Mouse (Mus musculus): ENCODE data around the gene Svs3b. TPM values are rescaled to one million over a fixed set of nuclear protein-coding genes. Genes with fewer than 3 reads are reported as not detected.
"Not testable (repeated sequence)": the region's sequence is repeated elsewhere in the genome, so short reads cannot be mapped to it uniquely, and the experiment has no call there.

The Svs3b gene
- polyA plus RNA-seq (2012; fragmentation: generic; extraction: Trizol): not detected

- not testable (repeated sequence) for H3ac ChIP-seq (ENCODE audit: control insufficient read depth, insufficient read length); H3K4me2 ChIP-seq (ENCODE audit: low read depth); H3K4me3 ChIP-seq; H3K79me2 ChIP-seq (ENCODE audit: control insufficient read depth, insufficient read depth); H3K36me3 ChIP-seq (ENCODE audit: control insufficient read depth, insufficient read depth)
- peaks cover 11% of the 10 kb centered on the region for H3K27me3 ChIP-seq (ENCODE audit: control insufficient read depth, insufficient read depth, insufficient read length)
Observed at GRCm38 (mm10) chr2:164256540-164256939, at the start of gene Svs3b. Gene Svs3b (minus strand): TSS chr2:164256640.

DNA sequence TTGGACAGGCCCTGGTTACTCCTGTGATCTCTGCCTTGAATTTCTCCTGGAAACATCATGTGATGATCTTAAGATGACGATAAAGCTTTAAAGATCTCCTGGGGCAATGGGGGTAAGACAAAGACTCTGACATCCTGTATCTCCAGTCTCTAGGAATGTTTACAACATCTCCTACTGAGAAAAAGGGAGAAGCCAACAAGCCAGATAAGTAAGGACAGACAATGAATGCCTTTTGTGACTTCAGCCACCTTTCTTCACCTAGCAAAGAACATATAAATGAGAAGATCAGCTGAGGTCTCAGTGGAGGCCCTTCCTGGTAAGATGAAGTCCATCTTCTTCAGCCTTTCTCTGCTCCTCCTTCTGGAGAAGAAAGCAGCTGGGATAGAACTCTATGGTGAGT is 32.5 kb upstream of the Svs3b start, which contains the start of gene Svs3a:
Gene Svs3a, plus strand, starts transcription at position 301 of the 400 bp plus-strand sequence.
- H3K36me3 ChIP-seq (ENCODE audit: control insufficient read depth, insufficient read depth); H3K4me3 ChIP-seq; H3K4me2 ChIP-seq (ENCODE audit: low read depth); H3ac ChIP-seq (ENCODE audit: control insufficient read depth, insufficient read length); H3K79me2 ChIP-seq (ENCODE audit: control insufficient read depth, insufficient read depth): not testable (repeated sequence)
- peaks cover 23% of the 10 kb centered on the region for H3K27me3 ChIP-seq (ENCODE audit: control insufficient read depth, insufficient read depth, insufficient read length)

- TF ChIP-seq POLR2A (IDR thresholded peaks at IDR 0.05; ENCODE audit: insufficient read length, low read depth) (no peak), USF1 (IDR thresholded peaks at IDR 0.05; ENCODE audit: low read depth) (no peak), POLR2AphosphoS2 (IDR thresholded peaks at IDR 0.05; ENCODE audit: insufficient read length, low read depth) (no peak), E2F4 (IDR thresholded peaks at IDR 0.05; ENCODE audit: insufficient read depth) (no peak), MAX (IDR thresholded peaks at IDR 0.05; ENCODE audit: low read depth) (no peak), TCF3 (IDR thresholded peaks at IDR 0.05; ENCODE audit: insufficient read length, low read depth) (no peak), CEBPB (IDR thresholded peaks at IDR 0.05; ENCODE audit: insufficient read depth, poor library complexity, severe bottlenecking) (no peak), TCF12 (IDR thresholded peaks at IDR 0.05; ENCODE audit: insufficient read depth, poor library complexity, severe bottlenecking) (no peak), SRF (IDR thresholded peaks at IDR 0.05; ENCODE audit: control insufficient read depth, insufficient read length, low read depth) (no peak)
- Histone ChIP-seq H3K36me3 (ENCODE audit: control insufficient read depth, insufficient read depth) (no peaks in the 10 kb centered on the region), H3K79me2 (ENCODE audit: control insufficient read depth, insufficient read depth) (no peaks in the 10 kb centered on the region), H3K4me3 (no peak within 1 kb of the TSS), H3K27me3 (ENCODE audit: control insufficient read depth, insufficient read depth, insufficient read length) (no peaks in the 10 kb centered on the region), H3K4me2 (ENCODE audit: low read depth) (no peak within 1 kb of the TSS), H3ac (ENCODE audit: control insufficient read depth, insufficient read length) (no peak within 1 kb of the TSS)
Observed at GRCm38 (mm10) chr2:164278359-164278758, 21.9 kb upstream of the Svs3b start, which contains the start of gene Svs4. Gene Svs4 (minus strand): TSS chr2:164278459.

GRCm38 (mm10) chr2:164238366-164238765 is 18.1 kb downstream of the Svs3b start, which contains the start of gene Svs2:
Gene Svs2 (minus strand): TSS chr2:164238466.
- Histone ChIP-seq H3K4me2 (ENCODE audit: low read depth) (no peak within 1 kb of the TSS), H3K36me3 (ENCODE audit: control insufficient read depth, insufficient read depth) (no peaks in the 10 kb centered on the region), H3ac (ENCODE audit: control insufficient read depth, insufficient read length) (no peak within 1 kb of the TSS), H3K27me3 (ENCODE audit: control insufficient read depth, insufficient read depth, insufficient read length) (peaks cover 27% of the 10 kb centered on the region), H3K79me2 (ENCODE audit: control insufficient read depth, insufficient read depth) (no peaks in the 10 kb centered on the region), H3K4me3 (no peak within 1 kb of the TSS)
- TF ChIP-seq MYOD1 (IDR thresholded peaks at IDR 0.05; ENCODE audit: control insufficient read depth in 1 of 3, insufficient read length in 2 of 3, low read depth in 2 of 3): no peak
- TF ChIP-seq MAX (IDR thresholded peaks at IDR 0.05; ENCODE audit: low read depth): no peak
- TF ChIP-seq CEBPB (IDR thresholded peaks at IDR 0.05; ENCODE audit: insufficient read depth, poor library complexity, severe bottlenecking): no peak
- no peak for TF ChIP-seq POLR2AphosphoS2 (IDR thresholded peaks at IDR 0.05; ENCODE audit: insufficient read length, low read depth)
- TF ChIP-seq TCF3 (IDR thresholded peaks at IDR 0.05; ENCODE audit: insufficient read length, low read depth): no peak
- no peak for TF ChIP-seq POLR2A (IDR thresholded peaks at IDR 0.05; ENCODE audit: insufficient read length, low read depth)
- no peak for TF ChIP-seq E2F4 (IDR thresholded peaks at IDR 0.05; ENCODE audit: insufficient read depth)
- no peak for TF ChIP-seq TCF12 (IDR thresholded peaks at IDR 0.05; ENCODE audit: insufficient read depth, poor library complexity, severe bottlenecking)
- no peak for TF ChIP-seq SRF (IDR thresholded peaks at IDR 0.05; ENCODE audit: control insufficient read depth, insufficient read length, low read depth)
- TF ChIP-seq USF1 (IDR thresholded peaks at IDR 0.05; ENCODE audit: low read depth): no peak

DNA sequence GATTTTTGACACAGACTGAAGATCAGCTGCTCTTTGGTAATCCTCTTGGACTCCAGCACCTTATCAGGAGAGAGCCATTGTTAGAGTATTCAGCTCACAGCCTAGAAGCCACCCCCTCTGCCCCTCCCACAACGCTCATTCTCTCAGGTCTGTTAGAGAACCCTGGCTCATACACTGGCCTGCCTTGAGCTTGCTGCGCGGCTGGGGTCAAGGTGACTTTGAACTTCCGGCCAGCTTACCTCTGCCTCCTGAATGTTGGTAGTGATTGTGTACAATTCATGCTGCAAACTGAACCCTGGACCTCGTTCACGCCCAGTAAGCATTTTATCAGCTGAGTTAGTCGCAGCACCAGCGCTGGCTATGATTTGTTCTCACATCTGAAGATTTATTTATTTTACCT is 23.8 kb downstream of the Svs3b start:
- no peak overlapping the region for H3K4me2 ChIP-seq (ENCODE audit: low read depth)
- no peak overlapping the region for H3K4me3 ChIP-seq
- no peak overlapping the region for H3ac ChIP-seq (ENCODE audit: control insufficient read depth, insufficient read length)
- H3K79me2 ChIP-seq (ENCODE audit: control insufficient read depth, insufficient read depth): no peaks in the 10 kb centered on the region
- peaks cover 25% of the 10 kb centered on the region for H3K27me3 ChIP-seq (ENCODE audit: control insufficient read depth, insufficient read depth, insufficient read length)
- TF ChIP-seq TCF3 (IDR thresholded peaks at IDR 0.05; ENCODE audit: insufficient read length, low read depth): no peak
- TF ChIP-seq TCF12 (IDR thresholded peaks at IDR 0.05; ENCODE audit: insufficient read depth, poor library complexity, severe bottlenecking): no peak
- TF ChIP-seq SRF (IDR thresholded peaks at IDR 0.05; ENCODE audit: control insufficient read depth, insufficient read length, low read depth): no peak
- TF ChIP-seq POLR2A (IDR thresholded peaks at IDR 0.05; ENCODE audit: insufficient read length, low read depth): no peak
- TF ChIP-seq CEBPB (IDR thresholded peaks at IDR 0.05; ENCODE audit: insufficient read depth, poor library complexity, severe bottlenecking): no peak
- TF ChIP-seq MYOD1 (IDR thresholded peaks at IDR 0.05; ENCODE audit: control insufficient read depth in 1 of 3, insufficient read length in 2 of 3, low read depth in 2 of 3): no peak
- TF ChIP-seq MAX (IDR thresholded peaks at IDR 0.05; ENCODE audit: low read depth): no peak
- TF ChIP-seq MYOG (IDR thresholded peaks at IDR 0.05; ENCODE audit: control insufficient read depth in 1 of 3, insufficient read depth in 1 of 3, insufficient read length in 2 of 3, low read depth in 2 of 3): no peak
- no peak for TF ChIP-seq REST (IDR thresholded peaks at IDR 0.05; ENCODE audit: insufficient read depth, insufficient read length)
- no peak for TF ChIP-seq E2F4 (IDR thresholded peaks at IDR 0.05; ENCODE audit: insufficient read depth)
- no peak for TF ChIP-seq POLR2AphosphoS2 (IDR thresholded peaks at IDR 0.05; ENCODE audit: insufficient read length, low read depth)
- no peak for TF ChIP-seq USF1 (IDR thresholded peaks at IDR 0.05; ENCODE audit: low read depth)
- no peaks in the 10 kb centered on the region for H3K36me3 ChIP-seq (ENCODE audit: control insufficient read depth, insufficient read depth)

Data from myocyte (in vitro differentiated cells).